Mouse (Mus musculus) frontal cortex, postnatal 14 days (tissue): ENCODE results near the gene Tfrc.
"Not testable (repeated sequence)": the region's sequence is repeated elsewhere in the genome, so short reads cannot be mapped to it uniquely, and the experiment has no call there.

Experiments
- DNase-seq, 2 experiments: peaks; one replicate each; pipeline ENCODE4 v3.0.0; 2022; ENCODE audit warnings: low spot score in 2 of 2

Gene Tfrc

DNA sequence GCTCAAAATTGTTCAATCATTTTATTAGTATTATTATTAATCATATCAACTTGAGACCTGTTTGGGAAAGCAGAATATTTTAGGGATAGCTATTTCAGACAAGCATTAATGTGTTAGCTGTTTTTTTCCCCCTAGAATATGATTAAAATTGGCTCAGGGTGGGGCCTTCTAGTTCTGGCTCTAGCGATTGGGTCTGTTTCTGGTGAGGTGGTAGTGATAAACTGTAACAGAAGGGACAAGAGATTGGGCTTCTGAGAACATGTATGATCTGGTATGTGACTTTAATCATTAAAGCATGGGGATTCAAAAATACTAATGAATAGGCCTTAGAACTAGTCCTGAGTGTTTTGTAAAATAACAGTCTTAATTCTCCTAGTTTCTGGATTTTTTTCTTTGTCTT lies 3.3 kb downstream of the Tfrc start:
- DNase-seq = no peak

DNA sequence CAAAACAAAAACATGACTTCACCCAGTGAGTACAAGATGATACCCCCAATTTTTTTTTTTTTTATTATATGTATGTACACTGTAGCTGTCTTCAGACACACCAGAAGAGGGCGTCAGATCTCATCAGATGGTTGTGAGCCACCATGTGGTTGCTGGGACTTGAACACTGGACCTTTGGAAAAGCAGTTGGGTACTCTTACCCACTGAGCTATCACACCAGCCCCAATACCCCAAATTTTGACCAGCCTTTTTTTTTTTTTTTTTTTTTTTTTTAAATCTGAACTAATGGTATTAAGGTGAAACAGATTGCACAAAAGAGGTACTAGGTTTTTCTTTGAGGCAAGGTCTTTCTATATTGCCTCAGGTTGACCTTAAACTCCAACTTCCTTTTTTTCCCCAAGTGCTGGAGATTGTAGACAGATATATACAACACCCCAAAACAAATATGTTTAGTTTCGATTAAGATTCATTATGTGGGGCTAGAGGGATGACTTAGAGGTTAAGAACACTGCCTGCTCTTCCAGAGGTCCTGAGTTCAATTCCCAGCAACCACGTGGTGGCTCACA lies 4.6 kb downstream of the Tfrc start:
- no peak for DNase-seq

DNA sequence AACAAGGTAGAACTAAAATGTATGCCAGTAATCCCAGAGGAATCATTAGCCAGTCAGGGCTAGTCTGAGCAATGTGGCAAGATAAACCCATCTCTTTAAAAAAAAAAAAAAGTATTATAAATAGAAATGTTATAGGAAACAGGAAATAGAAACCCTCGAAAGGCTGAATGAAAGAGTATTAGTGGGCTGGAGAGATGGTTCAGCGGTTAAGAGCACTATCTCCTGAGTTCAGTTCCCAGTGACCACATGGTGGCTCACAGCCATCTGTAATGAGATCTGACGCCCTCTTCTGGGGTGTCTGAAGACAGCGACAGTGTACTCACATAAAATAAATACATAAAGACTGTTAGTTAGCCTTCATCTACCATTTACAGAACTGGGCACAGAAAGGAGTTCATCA lies 5.3 kb downstream of the Tfrc start:
- DNase-seq = no peak

DNA sequence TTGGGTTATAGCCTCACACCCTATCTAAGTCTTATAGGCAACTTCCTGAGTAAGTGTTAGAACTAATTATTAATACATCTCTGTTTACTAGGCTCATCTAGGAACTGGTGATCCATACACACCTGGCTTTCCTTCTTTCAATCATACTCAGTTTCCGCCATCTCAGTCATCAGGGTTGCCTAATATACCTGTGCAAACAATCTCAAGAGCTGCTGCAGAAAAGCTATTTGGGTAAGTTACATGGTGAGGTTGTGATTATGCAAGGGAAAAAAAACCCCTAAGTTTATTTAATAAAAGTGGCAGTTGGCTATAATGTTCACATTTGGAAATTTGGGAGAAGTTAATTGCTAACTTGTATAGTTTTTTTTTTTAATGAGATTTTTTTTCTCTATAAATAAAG lies 10.2 kb downstream of the Tfrc start:
- DNase-seq = no peak

DNA sequence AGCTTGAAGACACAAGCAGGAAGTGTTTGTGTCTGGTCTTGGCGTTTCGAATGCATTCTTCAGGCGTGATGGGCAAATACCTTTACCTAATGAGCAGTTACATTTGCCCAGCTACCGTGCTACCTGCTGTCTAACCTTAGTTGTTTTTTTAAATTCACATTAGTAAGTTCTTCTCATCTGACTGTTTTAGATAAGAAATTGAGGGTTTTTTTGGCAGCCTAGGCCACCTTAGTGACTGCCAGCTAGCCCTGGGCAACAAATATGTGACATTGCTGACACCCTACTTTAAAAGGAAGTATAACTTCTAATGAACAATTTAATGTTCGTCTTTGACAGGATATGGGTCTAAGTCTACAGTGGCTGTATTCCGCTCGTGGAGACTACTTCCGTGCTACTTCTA lies 19.4 kb downstream of the Tfrc start:
- no peak for DNase-seq

DNA sequence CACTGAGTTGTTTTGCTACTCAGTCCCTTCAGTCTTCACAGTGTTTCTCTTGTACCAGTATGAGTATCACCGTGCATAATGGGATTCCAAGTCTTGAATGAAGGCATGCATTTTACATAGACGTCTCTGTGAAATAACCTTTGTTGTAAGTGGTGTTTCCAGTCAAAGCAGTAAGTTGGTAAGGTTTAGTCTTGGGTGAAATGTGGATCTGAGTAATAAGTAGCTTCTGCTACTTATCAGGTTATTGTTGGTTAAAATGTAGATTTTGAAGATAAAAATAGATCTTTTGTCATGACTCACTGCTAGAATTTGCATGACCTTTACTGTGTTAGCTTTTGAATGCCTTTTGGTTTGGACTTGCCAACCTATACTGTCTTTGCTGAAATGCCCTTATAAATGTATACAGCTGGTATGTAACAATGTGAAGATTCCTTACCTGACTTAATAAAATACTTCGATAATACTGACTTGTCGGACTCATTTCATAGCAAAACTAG lies 23.7 kb downstream of the Tfrc start:
- DNase-seq = no peak

DNA sequence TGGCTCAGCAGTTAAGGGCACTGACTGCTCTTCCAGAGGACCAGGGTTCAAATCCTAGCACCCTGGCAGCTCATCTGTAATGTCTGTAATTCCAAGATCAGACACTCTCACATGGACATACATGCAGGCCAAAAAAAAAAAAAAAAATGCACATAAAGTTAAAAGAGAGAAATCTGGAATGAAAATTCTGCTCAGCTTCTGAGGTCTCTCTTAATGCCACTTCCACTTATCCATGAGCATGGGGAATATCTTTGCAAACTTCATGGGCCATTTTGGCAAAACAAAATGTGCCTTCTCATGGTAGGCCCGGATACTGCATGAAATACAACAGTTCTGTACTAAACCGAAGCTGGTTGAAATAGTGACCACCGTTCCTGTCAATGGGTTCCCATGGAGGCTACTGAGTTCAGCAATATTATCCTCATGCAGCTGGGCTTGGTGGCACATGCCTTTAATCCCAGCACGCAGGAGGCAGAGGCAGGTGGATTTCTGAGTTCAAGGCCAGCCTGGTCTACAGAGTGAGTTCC lies 24.8 kb downstream of the Tfrc start:
- DNase-seq = no peak

DNA sequence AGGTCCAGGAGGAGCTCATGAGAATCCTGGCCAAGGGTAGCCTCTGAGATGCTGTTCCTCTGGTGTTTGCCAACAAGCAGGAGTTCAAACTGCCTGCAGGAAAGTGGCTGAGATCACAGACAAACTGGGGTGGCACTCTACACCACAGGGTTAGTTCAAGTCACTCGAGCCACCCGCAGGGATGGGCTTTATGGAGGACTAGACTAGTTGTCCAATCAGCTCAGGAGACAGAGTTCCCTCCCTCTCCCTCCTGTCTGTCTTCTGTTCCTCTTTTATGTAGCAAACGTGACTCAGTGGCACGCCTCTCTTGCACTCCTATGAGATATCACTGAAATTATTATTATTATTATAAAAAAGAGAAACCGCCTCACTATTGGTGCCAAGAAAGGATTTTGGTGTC lies 25.5 kb downstream of the Tfrc start:
- no peak for DNase-seq

DNA sequence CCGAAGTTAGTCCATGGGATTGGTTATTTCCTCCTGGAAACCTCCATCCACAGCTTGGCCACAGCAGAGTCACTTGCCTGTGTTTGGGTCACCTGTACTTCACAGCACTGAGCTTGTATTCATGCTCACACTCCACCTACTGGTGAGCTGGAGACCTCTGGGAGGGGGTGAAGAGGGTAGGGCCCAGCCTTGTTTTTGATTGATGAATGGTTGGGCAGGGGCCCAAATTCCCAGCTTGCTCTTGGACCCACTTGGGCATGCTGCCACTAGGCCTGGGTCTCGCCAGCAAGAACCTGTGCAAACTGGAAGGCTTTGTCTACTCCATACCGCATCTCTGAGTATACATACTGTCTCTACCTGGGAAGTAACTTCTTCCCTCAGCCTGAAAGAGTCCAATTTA lies 26.6 kb downstream of the Tfrc start:
- no peak for DNase-seq

DNA sequence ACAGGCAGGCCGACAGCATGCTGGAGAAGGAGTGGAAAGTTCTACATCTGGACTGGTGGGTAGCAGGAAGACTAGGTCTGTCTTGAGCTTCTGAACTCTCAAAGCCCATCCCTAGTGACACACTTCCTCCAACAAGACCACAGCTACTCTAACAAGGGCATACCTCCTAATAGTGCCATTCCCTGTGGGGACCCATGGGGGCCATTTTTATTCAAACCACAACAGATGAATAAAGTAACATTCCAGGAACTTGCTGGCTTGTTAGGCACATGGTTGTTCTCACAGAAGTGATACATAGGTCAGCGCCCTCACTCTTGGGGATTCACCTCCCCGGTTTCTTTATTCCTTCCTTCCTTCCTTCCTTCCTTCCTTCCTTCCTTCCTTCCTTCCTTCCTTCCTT lies 27.6 kb downstream of the Tfrc start:
- no peak for DNase-seq

DNA sequence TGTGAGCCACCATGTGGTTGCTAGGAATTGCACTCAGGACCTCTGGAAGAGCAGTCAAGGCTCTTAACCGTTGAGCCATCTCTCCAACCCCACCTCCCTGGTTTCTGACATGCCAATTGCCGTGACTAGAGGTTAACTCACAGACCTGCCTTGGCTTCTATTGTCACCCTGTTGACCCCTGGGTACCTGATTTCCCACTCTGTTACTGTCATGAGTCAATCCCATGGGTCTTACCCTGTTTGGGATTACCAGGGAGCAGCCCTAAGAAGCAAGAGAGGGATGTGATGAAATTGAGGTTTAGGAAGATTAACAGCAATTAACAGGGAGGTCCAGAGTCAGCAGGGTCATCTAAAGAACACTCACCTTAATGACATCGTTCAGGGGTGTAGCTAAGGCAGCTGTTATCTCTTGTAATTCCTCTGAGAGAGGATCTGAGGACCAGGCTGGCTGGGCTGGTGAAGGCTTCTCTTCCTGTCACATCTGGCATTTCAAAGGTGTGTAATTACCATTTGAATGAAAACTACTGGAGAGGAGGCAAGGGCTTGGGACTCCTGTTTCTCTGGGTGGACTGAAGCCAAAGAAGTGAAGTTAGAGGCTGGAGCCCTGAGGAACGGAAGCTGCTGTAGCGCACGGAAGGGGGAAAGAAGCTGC lies 28.3 kb downstream of the Tfrc start:
- no peak for DNase-seq

DNA sequence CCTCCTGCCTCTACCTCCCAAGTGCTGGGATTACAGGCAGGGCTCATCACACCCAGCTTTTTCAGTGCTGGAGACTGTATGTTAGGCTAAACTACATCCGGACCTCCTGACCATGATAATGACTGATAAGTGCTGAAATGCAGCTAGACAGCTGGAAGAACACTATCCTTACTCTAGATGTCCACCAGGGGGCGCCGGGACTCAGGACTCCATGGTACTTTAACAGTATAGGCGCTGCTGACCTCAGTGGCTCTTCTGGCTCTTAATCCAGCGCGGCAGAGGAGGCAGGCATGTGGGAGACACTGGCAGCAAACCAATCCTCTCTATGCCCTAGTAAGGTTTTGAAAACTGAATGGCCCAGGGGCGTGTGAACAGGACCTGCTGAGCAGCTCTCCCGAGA lies 29.8 kb downstream of the Tfrc start:
- peak in 1 of 2 experiments; percentile 76 for DNase-seq

DNA sequence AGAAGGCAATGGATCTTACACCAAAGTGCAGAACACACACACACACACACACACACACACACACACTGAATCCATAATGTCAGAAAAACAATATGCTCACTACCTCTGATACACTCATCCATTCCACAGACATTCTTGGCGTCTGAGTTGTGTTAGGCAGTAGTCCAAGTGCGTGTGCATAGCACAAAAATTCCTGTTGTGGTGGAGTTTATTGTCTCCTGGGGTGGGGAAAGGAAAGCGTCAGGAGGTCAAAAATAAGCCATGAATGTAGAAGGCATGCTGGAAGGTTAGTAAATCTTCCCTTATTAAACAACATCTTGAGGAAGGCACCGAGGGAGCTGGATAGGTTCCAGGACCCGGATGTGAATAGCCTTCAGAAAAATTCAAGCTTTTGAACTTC lies 31.4 kb downstream of the Tfrc start:
- DNase-seq = no peak

DNA sequence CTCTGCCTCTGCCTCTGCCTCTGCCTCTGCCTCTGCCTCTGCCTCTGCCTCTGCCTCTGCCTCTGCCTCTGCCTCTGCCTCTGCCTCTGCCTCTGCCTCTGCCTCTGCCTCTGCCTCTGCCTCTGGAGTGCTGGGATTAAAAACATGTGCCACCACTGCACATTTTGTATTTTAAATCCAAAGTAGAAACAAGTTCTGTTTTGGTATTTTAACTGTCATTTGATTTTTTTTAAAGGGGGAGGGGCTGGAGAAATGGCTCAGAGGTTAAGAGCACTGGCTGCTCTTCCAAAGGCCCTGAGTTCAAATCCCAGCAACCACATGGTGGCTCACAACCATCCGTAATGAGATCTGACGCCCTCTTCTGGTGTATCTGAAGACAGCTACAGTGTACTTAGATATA lies 32.0 kb downstream of the Tfrc start:
- DNase-seq = not testable (repeated sequence)

DNA sequence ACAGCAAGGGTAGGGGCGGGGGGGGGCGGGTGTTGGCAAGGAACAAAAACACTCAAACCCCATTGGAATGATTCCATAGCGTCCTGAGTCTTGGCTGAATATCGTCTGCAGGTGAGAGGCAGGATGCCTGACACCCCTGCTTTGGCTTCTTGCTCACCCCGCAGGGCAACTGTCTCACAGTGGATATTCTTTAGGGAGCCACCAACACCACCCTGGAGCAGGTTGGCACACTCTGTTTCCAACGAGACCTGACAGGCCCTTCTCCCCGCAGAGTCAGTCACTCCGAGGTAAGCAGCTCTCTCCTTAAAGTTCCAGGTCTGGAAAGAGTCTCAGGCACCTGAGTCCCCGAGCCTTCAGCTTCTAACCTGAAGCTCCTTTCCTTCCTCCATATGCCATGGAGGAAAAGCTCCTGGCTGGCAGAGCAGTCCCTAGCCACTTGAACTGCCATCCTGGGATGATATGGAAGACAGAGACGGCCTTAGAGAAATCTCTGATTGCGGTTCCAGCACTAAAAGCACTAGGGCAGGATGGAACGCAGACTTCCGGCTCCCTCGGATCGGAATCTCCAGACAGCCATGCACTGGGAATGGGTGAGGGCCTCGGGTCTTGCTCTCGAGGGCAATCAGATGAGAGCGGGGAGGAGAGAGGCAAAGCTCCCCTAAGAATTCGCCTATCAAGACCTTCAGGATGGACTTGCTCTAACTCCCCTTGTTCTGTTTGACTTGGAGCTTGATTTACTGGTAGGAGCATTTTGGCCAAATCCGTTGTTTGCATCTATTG lies 32.9 kb downstream of the Tfrc start:
- DNase-seq = no peak

DNA sequence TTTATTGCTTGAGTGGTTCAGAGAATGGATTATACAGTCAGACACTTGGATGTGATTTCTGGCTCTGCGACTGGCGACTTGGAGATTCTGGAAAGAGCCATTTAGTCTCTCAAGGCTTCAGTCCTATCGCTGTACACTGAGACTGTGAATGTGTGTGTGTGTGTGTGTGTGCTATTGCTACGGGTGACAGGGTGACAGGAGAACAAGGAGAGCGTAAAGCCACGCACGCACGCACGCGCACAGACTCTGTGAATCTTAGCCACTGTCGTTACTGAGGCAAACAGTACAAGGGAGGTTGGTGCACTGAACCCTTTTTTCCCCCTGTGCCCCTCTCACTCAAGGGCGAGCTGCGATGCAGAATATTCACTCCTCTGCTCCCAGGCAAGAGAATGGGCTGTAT lies 33.6 kb downstream of the Tfrc start:
- no peak for DNase-seq

DNA sequence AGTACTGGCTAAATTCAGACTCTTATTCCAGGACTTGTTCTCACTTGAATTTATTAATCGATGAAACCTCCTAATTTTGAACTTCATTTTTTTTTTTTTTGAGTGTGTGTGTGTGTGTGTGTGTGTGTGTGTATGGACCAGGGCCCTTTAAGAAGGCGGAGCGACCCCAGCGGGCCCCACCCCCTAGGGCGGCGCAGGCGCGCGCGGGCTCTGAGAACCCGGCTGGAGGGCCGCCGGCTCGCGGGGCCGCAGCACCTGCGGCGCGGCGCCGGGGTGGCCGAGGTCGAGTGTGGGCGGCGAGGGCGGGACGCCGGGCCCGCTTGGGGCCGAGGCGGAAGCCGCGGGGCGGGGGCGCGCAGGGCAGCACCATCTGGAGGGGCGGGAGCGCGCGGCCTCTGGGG lies 34.9 kb downstream of the Tfrc start, which contains the start of gene Tnk2:
Gene Tnk2, plus strand, starts transcription at position 214 of the 401 bp plus-strand sequence.
- DNase-seq = peak in 1 of 2 experiments; percentile 78

DNA sequence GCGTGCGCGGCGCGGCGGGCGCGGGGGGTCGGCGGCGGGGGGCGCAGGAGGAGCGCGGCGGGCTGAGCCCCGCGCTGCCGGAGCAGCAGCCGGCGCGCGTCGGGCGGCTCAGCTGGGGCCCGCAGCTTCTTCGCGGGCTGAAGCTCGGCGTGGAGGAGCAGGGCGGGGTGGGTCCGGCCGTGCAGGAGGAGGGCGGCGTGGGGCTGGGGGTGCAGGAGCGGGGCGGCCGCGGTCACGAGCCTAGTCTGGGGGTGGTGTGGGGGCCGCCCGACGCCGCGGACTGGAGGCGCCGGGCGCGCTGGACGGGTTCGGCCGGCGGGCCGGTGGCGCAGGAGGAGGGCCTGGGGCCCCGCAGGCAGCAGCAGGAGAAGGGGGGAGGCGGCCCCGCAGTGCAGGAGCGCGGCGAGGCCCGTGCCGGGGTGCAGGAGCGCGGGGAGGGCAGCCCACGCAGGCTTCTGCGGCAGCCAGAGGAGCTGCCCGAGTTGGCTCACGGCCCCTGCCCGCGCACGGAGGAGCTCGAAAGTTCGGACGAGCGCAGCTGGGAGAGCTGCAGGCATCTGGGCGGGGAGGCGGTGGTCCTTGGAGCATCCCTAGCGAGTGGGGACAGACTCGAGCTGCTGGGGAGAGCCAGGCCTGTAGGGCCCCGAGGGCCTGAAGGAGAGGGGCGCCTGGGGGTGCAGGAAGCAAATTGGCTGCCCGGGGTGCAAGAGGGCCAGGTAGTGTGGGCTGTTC lies 35.5 kb downstream of the Tfrc start:
- peak in 1 of 2 experiments; percentile 40 for DNase-seq

DNA sequence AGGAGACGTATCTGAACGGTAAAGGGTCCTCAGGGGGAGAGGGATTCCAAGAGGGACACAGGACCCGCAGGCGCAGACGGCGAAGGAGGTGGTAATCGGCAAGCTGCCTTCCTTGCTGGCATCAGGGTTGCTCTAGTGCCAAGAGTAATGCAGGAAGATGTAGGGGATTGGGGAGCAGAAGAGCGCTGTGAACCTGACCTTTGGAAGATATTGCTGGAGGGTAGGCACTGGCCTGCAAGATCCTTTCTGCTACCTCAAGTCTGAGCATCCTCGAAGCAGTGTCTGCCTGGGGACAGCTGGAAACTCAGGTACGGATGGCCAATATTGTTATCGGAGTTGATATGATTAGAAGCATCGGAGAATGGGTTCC lies 36.1 kb downstream of the Tfrc start:
- DNase-seq = no peak

DNA sequence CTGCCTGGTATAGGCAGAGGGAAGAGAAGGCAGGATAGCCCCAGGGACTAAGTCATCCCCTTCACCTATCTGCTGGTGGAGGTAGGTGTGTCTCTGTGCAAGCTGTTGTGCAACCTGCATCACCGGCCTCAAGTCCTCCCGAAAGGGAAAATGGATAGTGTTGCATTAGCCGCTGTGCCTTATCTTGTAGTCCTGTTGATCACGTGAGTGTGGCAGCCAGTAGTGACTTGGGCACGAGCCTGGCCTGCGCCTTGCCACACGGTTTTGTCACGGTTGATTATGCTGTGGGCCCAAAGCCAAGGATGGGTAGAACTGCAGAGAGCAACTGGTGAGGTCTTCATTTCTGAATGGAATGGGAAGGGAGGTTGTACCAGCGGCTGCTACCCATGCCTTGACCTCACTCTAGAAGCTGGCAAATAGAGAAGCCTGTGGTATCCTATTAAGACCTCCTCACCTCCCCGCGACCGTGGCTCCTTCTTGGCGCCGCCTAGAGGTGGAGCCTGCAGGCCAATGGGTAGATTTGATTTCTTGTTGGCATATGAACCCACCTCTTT lies 36.7 kb downstream of the Tfrc start:
- no peak for DNase-seq

DNA sequence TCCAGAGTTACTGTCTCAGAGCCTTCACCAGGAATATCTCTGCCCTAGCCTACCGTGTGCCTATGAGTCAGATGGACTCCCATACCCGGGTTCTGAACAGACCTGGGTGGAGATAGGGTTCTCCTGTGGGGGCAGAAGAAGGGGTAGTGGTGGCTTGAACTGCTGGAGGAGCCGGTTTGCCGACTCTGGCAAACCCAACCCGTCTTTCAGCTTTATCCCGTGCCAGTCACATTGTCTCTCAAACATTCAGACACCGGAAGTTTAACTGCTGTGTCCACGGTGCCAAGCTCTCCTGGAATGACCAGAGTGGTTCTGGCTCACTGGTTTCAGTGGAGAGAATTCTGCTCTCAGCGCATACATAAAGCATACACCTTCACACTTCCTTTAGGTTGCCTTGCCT lies 37.3 kb downstream of the Tfrc start:
- DNase-seq = no peak

DNA sequence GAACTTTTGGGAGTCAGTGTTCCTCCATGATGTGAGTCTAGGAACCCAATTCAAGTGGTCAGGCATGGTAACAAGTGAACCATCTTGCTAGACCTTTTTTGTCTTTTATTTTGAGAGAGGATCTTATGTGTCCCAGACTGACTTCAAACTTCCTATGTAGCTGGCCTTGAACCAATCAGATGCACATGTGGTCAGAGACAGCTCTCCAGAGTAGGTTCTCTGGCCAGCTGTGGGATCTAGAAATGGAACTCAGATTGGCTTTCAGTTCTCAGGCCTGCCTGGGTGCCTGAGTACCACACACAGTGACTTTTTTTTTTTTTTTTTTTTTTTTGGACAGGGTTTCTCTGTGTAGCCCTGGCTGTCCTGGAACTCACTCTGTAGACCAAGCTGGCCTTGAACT lies 39.0 kb downstream of the Tfrc start:
- no peak for DNase-seq
